In genomic region chr8:107865744-107866143, GRCm38 (mm10) we compare ENCODE assay signal across 28 mouse cellular contexts.
DNase-seq lines count a peak whose midpoint lies in the region; ATAC-seq lines count a peak whose summit lies in the region.
"Had no signal": no experiment of that assay in that cellular context is flagged by ENCODE, and none has a peak within 500 bp of the region (broad histone marks: within the 10 kb centered on the region; RNA-seq: fewer than 3 reads in every experiment).

No protein-coding gene starts in this region.

- no peak overlapping the region for H3K9ac ChIP-seq in limb, embryonic 12.5 days (replicated peaks)
- H3K9ac ChIP-seq: embryonic facial prominence, embryonic 12.5 days; embryonic facial prominence, embryonic 15.5 days; forebrain, postnatal 0 days; heart, embryonic 12.5 days; heart, embryonic 15.5 days; hindbrain, embryonic 13.5 days had no signal

- DNase-seq in embryonic facial prominence, embryonic 10.5 days (ENCODE audit: low spot score), result no peak
- peak; percentile 63 for DNase-seq in hindlimb bud, embryonic 11.5 days (ENCODE audit: extremely low spot score, low read depth, low spot score)
- no peak for DNase-seq in embryo, embryonic 11 days
- no peak for DNase-seq in layer of hippocampus, postnatal 25 days (ENCODE audit: extremely low spot score in 1 of 2, low spot score in 1 of 2)
- DNase-seq in right cerebral cortex, postnatal 14 days, result no peak
- DNase-seq: adrenal gland, adult 8-10 months; adrenal gland, postnatal 25 days; cerebellum, adult 11-12 months; cerebellum, adult 8-10 months; cerebellum, postnatal 10 days; cerebellum, postnatal 36 days; forebrain, postnatal 0 days; gastrocnemius, adult 2 months; gastrocnemius, postnatal 14 days; heart, adult 11 months; heart, postnatal 10 days; heart, postnatal 36 days had no signal

- H3K9me3 ChIP-seq in embryonic facial prominence, embryonic 10.5 days, result no peaks in the 10 kb centered on the region
- H3K9me3 ChIP-seq in limb, embryonic 12.5 days, result no peaks in the 10 kb centered on the region
- H3K9me3 ChIP-seq: embryonic facial prominence, embryonic 12.5 days; embryonic facial prominence, embryonic 15.5 days; heart, embryonic 12.5 days; heart, embryonic 15.5 days; hindbrain, embryonic 10.5 days; hindbrain, embryonic 13.5 days had no signal

- peak overlapping the region; percentile 20; the same call in 1 of the 2 replicates for H3K4me2 ChIP-seq in limb, embryonic 12.5 days
- H3K4me2 ChIP-seq: embryonic facial prominence, embryonic 15.5 days; heart, embryonic 12.5 days; heart, embryonic 15.5 days; hindbrain, embryonic 13.5 days had no signal

- no peak for ATAC-seq in limb, embryonic 12.5 days (ENCODE audit: insufficient number of reproducible peaks, insufficient read depth, low FRiP score, low TSS enrichment, low read depth)
- ATAC-seq: activated CD4-positive, CD25-positive, alpha-beta regulatory T cell, adult 4 months; CD4-positive, CD25-positive, alpha-beta regulatory T cell, adult 4 months; forebrain, embryonic 14.5 days; forebrain, postnatal 0 days; hindbrain, postnatal 0 days had no signal

- H3K36me3 ChIP-seq in embryonic facial prominence, embryonic 10.5 days (replicated peaks), result no peaks in the 10 kb centered on the region
- H3K36me3 ChIP-seq in limb, embryonic 12.5 days, result no peaks in the 10 kb centered on the region
- H3K36me3 ChIP-seq: embryonic facial prominence, embryonic 12.5 days; embryonic facial prominence, embryonic 15.5 days; heart, embryonic 12.5 days; heart, embryonic 15.5 days; hindbrain, embryonic 10.5 days; hindbrain, embryonic 13.5 days had no signal

- H3K4me1 ChIP-seq in embryonic facial prominence, embryonic 10.5 days, result peaks cover 41% of the 10 kb centered on the region
- H3K4me1 ChIP-seq in limb, embryonic 12.5 days (replicated peaks), result peaks cover 69% of the 10 kb centered on the region
- H3K4me1 ChIP-seq: heart, embryonic 15.5 days had no signal

- no peaks in the 10 kb centered on the region for H3K27me3 ChIP-seq in embryonic facial prominence, embryonic 10.5 days (replicated peaks; ENCODE audit: low read depth, poor library complexity, severe bottlenecking)
- H3K27me3 ChIP-seq in limb, embryonic 12.5 days, result no peaks in the 10 kb centered on the region
- H3K27me3 ChIP-seq: embryonic facial prominence, embryonic 12.5 days; heart, embryonic 12.5 days; heart, embryonic 15.5 days; hindbrain, embryonic 13.5 days had no signal

- peak overlapping the region; percentile 70; the same call in 1 of the 2 replicates for H3K27ac ChIP-seq in embryonic facial prominence, embryonic 10.5 days (replicated peaks)
- H3K27ac ChIP-seq in limb, embryonic 12.5 days, result peak overlapping the region; percentile 84
- H3K27ac ChIP-seq: embryonic facial prominence, embryonic 15.5 days; gastrocnemius, adult 2 months; heart, embryonic 15.5 days; hindbrain, embryonic 10.5 days; hindbrain, embryonic 13.5 days; hindbrain, postnatal 0 days had no signal

- no peak overlapping the region for H3K4me3 ChIP-seq in embryonic facial prominence, embryonic 10.5 days
- H3K4me3 ChIP-seq in limb, embryonic 12.5 days (replicated peaks), result no peak overlapping the region
- H3K4me3 ChIP-seq: embryonic facial prominence, embryonic 12.5 days; embryonic facial prominence, embryonic 15.5 days; gastrocnemius, adult 2 months; heart, embryonic 12.5 days; heart, embryonic 15.5 days; hindbrain, embryonic 10.5 days; hindbrain, embryonic 13.5 days had no signal

- WGBS in embryonic facial prominence, embryonic 10.5 days, result 46% methylated on average over 4 of the region's 4 CpGs
- 6% methylated on average over 4 of the region's 4 CpGs for WGBS in limb, embryonic 12.5 days
